Mouse (Mus musculus) monocyte, adult 5-6 weeks (primary cell): ENCODE results near the gene Aste1. TPM values are rescaled to one million over a fixed set of nuclear protein-coding genes. Genes with fewer than 3 reads are reported as not detected.

ENCODE experiments used
- ATAC-seq: fragments of 153-309, 156-312 bp; replicated peaks from 2 replicates; pipeline ENCODE4 v1.8.0; 2017; ENCODE audit warnings: mild to moderate bottlenecking; ENCODE audit not compliant: low TSS enrichment, insufficient number of reproducible peaks, severe bottlenecking, poor library complexity, low FRiP score
- total RNA-seq: library from RNA; stranded (forward); fragments of 200-1000, 200-491, 200-594 nt; gene quantifications from 3 replicates; pipeline ENCODE4 v1.2.3, GENCODE M21; 2017

The Aste1 gene
- 7.1 to 18.5 TPM (median 15.5 TPM) in 3 replicates for total RNA-seq

DNA sequence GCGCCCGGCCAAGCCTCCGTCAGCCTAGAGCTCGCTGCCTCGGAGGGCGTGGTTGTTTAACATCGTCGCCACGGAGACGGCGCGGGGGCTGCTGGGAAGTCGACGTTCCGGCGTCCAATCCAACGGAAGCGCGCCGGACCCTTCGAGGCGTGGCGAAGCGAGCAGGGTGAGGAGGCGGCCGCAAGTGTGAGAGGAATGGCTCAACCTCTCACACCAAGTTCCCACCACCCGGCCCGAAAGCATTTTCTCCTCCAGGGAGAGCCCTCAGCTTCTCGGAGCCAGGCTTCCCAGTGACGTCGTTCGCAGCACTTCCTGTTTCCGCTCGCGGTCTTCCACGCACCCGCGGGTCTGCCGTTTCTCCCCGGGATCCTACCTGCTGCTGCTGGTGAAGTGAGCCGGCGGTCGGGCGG lies at the start of gene Aste1, which contains the start of gene Nek11:
Gene Aste1, plus strand, starts transcription at position 175 of the 410 bp plus-strand sequence.
Gene Nek11, minus strand, starts transcription at position 307 of the 410 bp plus-strand sequence.
- ATAC-seq = peak; percentile 97

DNA sequence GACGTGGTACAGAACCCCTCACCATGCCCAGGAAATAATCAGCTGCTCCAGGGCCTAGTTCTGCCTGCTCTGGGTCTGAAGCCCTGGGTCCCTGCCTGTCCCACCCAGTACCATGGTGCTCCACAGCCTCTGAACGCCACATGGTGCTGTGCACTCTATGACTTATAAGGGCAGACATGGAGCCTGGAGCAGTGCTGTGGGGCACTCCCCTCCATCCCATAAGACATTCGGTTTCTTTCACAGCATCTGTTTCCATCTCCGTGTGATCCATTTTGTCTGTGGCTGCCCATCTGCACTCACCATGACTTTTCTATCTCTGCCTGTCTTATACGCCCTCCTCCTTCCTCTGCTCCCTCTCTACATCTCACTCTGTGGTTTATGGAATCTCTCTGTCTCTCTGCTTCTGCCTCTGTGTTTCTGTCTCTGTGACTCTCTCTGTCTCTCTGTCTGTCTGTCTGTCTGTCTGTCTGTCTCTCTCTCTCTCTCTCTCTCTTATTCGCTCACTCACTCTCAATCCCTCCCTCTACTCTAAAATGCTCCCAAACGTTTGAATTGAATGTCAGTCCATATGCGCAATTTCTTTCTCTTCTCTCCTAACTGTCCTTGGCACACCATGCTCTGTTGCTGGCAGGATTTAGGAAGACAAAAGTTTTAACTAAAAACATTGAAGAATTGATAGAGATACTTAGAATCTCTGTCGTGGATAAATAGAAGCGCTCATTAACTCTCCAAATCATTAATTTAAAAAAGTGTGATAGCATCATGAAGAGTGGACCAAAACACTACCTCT lies 46.8 kb upstream of the Aste1 start:
- no peak for ATAC-seq

DNA sequence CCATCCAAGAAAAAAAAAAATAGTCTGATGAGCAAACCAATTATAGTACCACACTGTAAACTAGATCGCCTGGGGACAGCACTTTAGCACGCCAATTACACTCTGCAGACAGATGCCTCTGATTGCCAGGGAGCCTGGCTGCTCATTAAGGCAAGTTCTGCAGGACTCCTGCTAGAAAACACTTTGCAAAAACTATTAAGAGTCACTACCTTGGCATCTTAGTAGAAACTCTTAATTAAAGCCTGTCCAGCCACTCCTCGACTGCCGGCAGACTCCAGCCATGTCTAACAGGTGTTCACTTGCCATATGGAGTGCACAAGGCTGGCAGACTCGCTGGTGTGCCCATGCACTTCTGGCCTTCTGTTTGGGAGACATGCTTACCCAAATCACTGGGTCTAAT lies 46.2 kb upstream of the Aste1 start:
- no peak for ATAC-seq

DNA sequence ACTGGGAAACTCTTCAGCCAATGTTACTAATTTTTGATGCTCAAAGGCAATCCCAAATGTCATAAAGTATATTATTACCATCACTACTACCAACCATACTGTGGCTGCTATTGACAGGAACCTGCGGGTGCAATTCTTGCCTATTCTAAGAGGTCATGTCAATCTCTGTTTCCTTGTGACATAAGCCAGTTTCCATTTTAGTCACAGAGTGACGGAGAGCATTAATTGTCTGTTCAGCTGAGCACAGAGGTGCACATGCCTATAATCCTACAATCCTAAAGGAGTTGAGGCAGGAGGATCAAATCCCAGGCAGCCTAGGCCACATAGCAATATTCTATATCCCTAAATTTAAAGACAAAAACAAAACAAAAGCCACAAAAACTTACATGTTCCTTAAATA lies 33.0 kb upstream of the Aste1 start:
- no peak for ATAC-seq

DNA sequence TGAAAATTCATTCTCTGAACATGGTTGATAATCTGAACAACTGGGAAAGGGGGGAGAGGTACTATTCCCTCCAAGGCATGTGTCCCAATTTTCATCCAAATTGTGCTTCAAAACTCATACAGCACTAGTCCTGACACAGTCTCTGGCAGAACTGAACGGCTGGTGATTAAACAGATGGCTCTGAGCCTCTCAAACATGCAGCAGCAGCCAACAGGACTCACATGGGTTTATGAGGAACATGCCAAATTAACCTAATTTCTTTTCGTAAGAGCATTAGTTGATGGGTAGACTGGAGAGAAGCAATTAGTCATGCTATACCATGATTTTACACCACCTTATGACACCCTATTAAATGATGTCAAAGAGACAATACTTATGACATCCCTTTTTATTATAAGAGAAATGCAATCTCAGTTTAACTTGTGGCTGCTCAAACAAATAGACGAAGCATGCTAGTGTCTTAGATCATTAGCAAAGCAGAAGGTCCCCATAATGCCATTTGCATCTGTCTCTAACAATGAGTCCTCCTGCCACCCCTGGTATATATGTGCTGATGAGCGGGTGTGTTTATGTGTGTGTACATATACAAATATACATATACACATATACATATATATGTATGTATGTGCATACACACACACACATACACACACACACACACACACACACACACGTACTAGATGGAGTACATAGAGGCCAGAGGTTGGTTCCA lies 31.5 kb upstream of the Aste1 start:
- ATAC-seq = no peak

DNA sequence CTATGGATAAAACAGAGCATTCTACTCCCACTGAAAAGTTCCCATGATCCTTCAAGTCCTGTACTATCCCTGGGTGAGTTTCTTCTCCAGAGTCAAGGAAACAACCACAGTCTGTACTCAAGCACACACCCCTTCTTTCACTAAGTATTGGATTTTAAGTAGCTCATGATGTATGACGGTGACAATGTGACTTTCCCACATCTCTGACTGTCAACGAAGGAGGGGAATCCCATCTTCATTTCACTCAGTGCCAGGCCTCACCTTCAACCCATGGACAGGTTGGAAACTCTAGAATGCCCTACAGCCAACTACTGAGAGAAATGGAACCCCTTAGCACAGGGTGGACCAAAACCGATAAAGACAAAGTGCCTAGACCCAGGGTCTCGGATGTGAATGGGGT lies 29.0 kb upstream of the Aste1 start:
- ATAC-seq = no peak

DNA sequence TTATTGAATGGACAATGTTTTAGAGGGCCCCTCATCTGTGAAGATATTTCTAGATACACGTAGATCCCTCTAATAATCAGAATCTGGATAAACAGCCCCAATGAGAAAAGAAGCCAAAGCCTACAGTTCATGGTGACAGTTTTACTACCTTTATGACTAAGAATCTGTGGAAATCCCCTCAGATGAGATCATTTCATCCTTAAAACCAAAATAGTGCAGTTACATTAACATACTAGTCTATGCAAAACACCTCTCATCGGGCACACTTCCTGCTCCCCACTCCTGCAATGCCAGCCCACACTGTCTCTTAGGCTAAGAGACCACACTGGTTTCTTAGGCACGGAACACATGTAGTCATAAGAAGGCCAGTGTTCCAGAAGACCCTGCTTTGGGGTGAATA lies 26.6 kb upstream of the Aste1 start:
- no peak for ATAC-seq

DNA sequence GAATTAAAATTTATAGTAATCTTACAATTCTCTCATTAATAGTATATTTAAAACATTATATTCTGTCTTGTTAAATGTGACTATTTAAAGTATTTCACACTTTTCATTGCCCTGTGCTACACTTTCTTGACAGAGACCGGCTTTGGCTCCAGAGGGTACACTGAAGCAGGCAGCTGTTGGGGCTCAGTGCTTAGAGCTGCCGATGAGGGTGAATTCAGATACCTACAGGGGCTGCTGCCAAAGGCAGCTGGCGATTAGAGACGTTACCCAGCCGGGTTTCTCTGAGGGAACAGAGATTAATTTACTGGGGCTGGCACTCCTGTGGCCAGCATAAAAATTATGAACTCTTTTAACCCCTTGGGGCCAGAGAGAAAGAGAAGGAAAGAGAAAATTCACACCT lies 20.8 kb upstream of the Aste1 start:
- no peak for ATAC-seq

DNA sequence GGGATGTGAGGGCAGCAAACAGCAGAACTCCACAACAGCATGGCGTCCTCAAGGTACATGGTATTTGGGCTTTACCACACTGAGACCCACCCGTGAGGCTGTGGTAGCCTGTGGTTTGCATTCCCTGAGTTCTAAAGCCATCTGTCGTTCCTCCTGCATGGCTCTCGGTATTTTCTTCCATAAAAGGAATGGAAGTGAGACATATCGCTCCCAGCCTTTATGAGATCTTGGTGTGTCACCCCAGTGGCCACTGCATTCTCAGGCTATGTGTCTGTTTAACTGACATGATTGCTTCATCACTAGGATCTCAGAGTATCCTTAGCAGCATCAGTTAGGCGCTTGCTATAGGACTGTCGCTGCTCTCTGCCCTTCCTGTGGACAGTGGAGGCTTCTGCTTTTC lies 18.8 kb upstream of the Aste1 start:
- ATAC-seq = no peak

DNA sequence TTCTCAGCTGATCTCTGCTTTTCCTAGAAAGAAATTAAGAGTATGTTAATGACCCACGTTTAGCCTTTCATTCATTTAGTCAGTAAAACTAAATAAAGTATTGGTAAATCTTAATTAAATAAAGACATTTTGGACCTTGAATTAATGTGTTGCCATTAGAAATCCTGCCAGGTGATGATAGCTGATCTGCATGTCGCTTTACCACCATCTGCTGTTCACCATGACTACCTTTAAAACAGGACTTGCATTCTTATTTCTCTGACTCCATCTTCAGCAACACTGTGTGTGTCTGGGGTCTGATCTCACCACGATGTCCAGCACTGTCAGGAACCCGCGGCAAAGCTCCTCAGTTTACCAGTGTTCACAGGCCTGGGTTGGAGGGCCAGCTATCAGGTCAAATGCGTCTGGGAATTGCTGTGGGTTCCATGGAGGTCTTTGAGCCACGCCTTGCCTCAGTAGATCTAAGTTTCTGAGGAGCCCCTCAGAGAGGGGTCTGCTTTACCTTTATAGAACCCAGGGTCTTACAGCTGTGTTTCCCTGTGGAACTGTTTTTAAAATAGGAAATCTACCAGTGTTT lies 18.1 kb upstream of the Aste1 start:
- ATAC-seq = no peak

DNA sequence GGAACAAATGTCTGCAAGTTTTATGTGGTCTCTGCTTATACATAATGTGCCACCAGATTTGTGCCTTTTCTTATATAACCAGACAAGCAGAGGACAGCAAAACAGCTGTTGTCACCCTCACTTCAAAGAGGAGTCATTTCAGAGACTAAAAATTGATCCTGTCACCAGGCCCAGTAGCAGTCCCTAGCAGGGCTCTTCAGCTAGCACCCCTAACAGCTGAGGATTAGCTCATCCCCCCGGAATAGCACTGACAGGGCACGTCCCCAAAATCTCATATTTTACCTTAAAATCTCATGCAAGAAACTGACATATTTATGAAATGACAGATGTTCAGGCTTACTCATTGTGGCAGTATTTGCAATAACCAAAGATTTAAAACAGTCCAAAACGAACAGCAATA lies 17.6 kb upstream of the Aste1 start:
- ATAC-seq = no peak

DNA sequence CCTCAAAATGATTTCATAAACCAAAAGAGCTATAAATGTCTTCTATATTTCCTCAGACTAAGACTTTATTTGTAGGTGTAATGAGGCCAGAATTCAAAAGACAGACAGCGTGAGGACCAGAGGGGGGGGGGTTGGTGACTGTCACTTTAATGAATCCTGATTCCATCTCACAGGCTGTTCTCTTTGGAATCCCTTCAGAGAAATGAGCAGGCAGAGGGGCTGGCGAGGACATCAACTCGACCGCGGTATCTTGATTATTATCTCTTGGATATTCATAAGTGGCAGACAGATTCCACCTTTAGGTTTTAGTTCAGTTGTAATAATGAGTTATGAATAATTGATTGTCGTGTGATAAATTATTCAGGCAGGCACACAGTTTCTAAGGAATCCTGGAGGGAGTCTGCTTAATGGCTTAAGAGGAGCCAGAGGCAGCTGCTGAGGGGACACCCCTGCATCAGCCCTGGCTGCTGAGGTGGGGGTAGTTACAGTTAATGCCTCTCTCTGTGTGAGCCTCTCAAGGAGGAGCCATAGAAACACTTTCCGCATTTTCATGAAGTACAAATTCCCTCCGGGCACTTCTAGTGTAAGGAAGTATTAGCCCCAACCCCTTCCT lies 15.6 kb upstream of the Aste1 start:
- ATAC-seq = no peak

DNA sequence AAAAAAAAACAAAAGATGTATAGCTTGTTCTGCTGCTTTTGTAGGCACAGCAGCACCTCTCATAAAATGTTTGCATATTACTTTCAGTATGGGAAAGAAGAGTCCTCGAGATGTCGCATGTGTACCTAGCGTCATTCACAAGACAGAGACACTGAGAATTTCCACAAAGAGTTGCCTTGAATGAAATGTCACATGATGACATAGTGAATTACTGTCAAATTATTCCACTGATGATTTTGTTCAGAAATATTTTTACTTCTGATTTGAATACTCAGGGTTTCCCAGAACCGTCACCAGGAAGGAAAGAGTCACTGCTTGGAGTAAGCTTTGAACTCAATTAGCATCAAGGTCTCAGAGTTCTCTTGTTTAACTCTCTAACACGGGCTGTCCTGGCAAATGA lies 7.8 kb upstream of the Aste1 start:
- ATAC-seq = no peak

DNA sequence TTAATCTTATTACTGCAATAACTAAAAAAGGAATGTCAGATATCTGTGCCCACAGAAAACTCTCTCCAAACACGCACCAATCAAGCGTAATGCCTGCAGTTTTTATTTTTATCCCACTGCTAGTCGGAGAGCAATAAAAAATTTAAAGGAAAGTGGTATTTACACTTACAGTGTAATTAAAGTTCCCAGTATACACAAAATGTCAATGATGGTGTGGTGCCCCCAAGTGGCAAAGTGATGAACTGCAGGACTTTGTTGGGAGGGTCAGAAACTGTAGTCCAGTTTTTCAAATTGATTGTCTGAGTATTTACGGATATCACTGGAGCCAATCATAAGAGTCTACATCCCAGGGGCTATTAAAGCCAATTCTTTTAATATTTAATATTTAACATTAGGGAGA lies 5.9 kb upstream of the Aste1 start:
- ATAC-seq = 0 out of 2 replicates have a peak, but pooled peaks have one; percentile 55

DNA sequence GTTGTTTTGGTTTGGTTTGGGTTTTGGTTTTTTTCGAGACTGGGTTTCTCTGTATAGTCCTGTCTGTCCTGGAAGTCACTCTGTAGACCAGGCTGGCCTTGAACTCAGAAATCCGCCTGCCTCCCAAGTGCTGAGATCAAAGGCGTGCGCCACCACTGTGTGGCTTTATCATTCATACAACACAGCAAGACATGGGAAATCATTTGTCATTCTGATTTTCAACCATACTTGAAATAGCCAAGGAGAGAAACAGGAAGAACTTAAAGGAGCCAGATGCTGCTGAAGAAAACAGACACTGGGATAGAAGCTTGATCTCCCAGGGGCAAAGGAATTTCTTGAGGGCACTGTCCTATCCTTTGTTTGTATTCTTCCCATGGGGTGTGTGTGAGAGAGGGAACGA lies 4.6 kb upstream of the Aste1 start:
- ATAC-seq = no peak

DNA sequence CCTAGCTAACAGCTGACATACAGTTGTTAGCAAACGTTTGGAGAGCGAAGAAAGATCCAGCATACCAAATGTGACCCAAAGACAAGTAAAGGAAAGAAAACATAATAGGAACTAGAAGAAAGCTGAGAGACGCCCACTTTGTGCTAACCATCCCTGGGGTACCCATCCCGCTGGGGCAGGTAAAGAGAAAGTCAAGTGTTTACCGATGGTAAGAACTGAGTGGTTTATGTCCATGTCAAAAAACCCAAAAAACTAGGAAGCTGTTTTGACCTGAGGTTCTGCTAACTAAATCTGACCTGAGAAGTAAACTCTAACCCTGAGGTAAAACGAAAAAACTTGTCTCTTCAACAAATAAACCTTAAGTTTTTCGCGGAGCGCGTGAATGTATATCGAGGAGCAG lies 472 bp upstream of the Aste1 start:
- ATAC-seq = no peak

DNA sequence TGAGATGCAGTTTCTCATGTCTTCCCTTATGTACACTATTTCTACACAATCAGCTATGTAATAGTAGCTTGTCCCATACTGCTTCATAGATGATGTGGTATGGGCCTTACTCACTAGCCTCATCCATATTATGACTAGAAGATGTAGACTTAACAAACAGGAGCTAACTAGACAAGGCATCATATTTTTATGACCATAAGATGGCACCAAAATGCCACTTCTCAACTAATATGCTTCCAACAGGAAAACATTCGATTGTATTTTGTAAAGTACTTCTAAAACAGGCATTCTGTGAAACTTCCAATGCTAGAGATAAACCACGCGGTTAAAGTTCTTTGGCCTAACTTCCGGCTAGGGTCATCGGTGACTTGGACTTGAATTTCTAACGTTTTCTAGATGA lies 13.4 kb downstream of the Aste1 start:
- ATAC-seq = no peak

DNA sequence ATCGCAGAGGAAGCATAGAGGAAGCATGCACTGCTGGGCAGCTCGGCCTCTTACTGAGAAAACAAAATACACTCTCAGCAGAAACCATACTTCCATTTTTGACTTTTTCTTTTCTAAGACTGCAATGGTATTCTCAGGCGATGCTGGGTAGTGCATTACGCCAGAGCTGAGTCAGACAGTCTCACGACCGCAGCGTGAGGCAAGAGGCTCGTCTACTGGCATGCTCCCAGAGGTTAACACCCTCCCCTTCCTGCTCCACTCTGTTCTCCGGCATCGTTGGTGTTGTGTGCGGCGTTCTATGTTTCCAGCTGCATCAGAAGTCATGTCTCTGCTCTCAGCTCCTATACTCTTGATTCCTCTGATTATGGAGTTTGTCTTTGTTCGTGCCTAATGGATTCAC lies 63.8 kb downstream of the Aste1 start:
- peak; percentile 91 for ATAC-seq

DNA sequence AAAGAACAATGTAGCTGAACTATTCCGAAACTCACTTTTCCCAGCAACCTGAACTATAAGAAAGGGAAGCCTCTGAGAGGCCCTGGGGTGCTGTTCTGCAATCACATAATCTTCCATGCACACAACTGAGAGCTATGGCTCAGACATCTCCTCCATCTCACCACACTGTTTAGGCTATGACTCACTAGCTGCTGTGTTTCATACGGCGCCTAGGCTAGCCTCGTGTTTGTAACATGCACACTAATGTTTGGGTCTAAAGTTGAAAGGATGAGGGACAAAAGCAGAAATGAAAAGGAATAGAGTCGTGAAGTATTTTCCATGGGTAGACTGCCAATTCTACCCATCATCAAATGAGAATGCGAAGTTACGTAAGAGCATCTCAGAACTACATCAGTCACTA lies 66.3 kb downstream of the Aste1 start:
- ATAC-seq = no peak
